Mouse (Mus musculus) CH12.LX (cell line): ENCODE measurements at regions not wholly inside any gene's neighbourhood (a gene's known extent, or its start where the extent isn't known, plus 50 kb on each side); places are given as distances from the start of the nearest gene placed in this dataset.

Experiments used
- DNase-seq: peaks from one replicate; pipeline ENCODE4 v3.0.0-alpha.2; 2013; ENCODE audit errors: extremely low read depth
- H3K27ac ChIP-seq: 2 replicates; pipeline ENCODE4 v1.5.1; 2012; ENCODE audit warnings: low read depth, mild to moderate bottlenecking, control low read depth, moderate library complexity; ENCODE audit not compliant: insufficient read depth
- H3K27me3 ChIP-seq: replicated peaks from 2 replicates; pipeline ENCODE3; 2012; ENCODE audit warnings: inconsistent platforms
- H3K36me3 ChIP-seq, 2 experiments: replicated peaks in 1 of 2; 2 replicates each; pipeline versions ENCODE3 to v1.6.1; 2012; ENCODE audit warnings: inconsistent platforms in 1 of 2, low read length in 1 of 2, mild to moderate bottlenecking in 1 of 2, mixed read lengths in 1 of 2, moderate library complexity in 1 of 2; ENCODE audit not compliant: control insufficient read depth in 1 of 2, insufficient read depth in 1 of 2
- H3K4me1 ChIP-seq, 2 experiments: 2 replicates each; pipeline ENCODE4 v1.6.1; 2012; ENCODE audit warnings: inconsistent platforms in 1 of 2, moderate library complexity in 1 of 2; ENCODE audit not compliant: insufficient read depth in 2 of 2, control insufficient read depth in 1 of 2
- H3K4me2 ChIP-seq: 2 replicates; pipeline ENCODE4 v1.6.1; 2012; ENCODE audit warnings: low read depth, mild to moderate bottlenecking, control low read depth; ENCODE audit not compliant: poor library complexity, insufficient read depth, severe bottlenecking
- H3K4me3 ChIP-seq, 3 experiments: fragments of 150-350 bp in 1 of 3; sonication (generic) in 1 of 3; replicated peaks in 1 of 3; 2 replicates each; pipeline versions ENCODE3 to v1.5.1; 2011 to 2012; ENCODE audit warnings: low read depth in 2 of 3, low read length in 2 of 3, mild to moderate bottlenecking in 2 of 3, moderate library complexity in 2 of 3, control low read depth in 1 of 3, improper control_type of control experiment in 1 of 3, inconsistent platforms in 1 of 3, mixed read lengths in 1 of 3; ENCODE audit not compliant: poor library complexity in 1 of 3
- H3K79me2 ChIP-seq: replicated peaks from 2 replicates; pipeline ENCODE4 v1.6.1; 2012; ENCODE audit warnings: mild to moderate bottlenecking, moderate library complexity; ENCODE audit not compliant: control insufficient read depth, poor library complexity, insufficient read depth, severe bottlenecking; ENCODE audit errors: extremely low read depth
- H3K9ac ChIP-seq: 2 replicates; pipeline ENCODE4 v1.6.1; 2012; ENCODE audit warnings: low read depth, mild to moderate bottlenecking, control low read depth, moderate library complexity; ENCODE audit not compliant: insufficient read depth
- H3K9me3 ChIP-seq: replicated peaks from 2 replicates; pipeline ENCODE3; 2012; ENCODE audit warnings: low read length, inconsistent platforms, mixed read lengths
- BHLHE40 ChIP-seq: IDR thresholded peaks from 2 replicates; pipeline ENCODE4 v1.6.1; 2011; ENCODE audit warnings: mild to moderate bottlenecking, low read depth, low read length, improper control_type of control experiment
- CHD1 ChIP-seq: IDR thresholded peaks from 2 replicates; pipeline ENCODE4 v1.6.1; 2012; ENCODE audit warnings: low read depth, low read length, improper control_type of control experiment, inconsistent platforms
- CHD2 ChIP-seq: IDR thresholded peaks from 2 replicates; pipeline ENCODE4 v1.6.1; 2011; ENCODE audit warnings: low read length, improper control_type of control experiment
- EP300 ChIP-seq: IDR thresholded peaks from 2 replicates; pipeline ENCODE4 v1.6.1; 2011; ENCODE audit warnings: low read length, improper control_type of control experiment
- GABPA ChIP-seq: IDR thresholded peaks from 2 replicates; pipeline ENCODE4 v1.6.1; 2012; ENCODE audit warnings: low read depth, low read length, improper control_type of control experiment, inconsistent platforms; ENCODE audit not compliant: insufficient replicate concordance
- IRF4 ChIP-seq: IDR thresholded peaks from 2 replicates; pipeline ENCODE4 v1.6.1; 2014; ENCODE audit warnings: low read depth, mild to moderate bottlenecking, inconsistent platforms, low read length, improper control_type of control experiment
- JUN ChIP-seq: IDR thresholded peaks from 2 replicates; pipeline ENCODE4 v1.6.1; 2011; ENCODE audit warnings: low read depth, mild to moderate bottlenecking, low read length, improper control_type of control experiment, moderate library complexity; ENCODE audit not compliant: insufficient read depth
- MAX ChIP-seq: IDR thresholded peaks from 2 replicates; pipeline ENCODE4 v1.6.1; 2011; ENCODE audit warnings: low read length, improper control_type of control experiment
- MAZ ChIP-seq: IDR thresholded peaks from 2 replicates; pipeline ENCODE4 v1.6.1; 2012; ENCODE audit warnings: low read depth, mild to moderate bottlenecking, inconsistent platforms, low read length, improper control_type of control experiment, moderate library complexity
- NRF1 ChIP-seq: IDR thresholded peaks from 2 replicates; pipeline ENCODE4 v1.6.1; 2014; ENCODE audit warnings: low read depth, mild to moderate bottlenecking, inconsistent platforms, low read length, improper control_type of control experiment, moderate library complexity
- TBP ChIP-seq: conservative IDR thresholded peaks from 2 replicates; pipeline ENCODE4 v1.6.1; 2011; ENCODE audit warnings: low read depth, low read length, improper control_type of control experiment
- USF2 ChIP-seq: conservative IDR thresholded peaks from 2 replicates; pipeline ENCODE4 v1.6.1; 2011; ENCODE audit warnings: low read depth, low read length, improper control_type of control experiment
- ZC3H11A ChIP-seq: IDR thresholded peaks from 2 replicates; pipeline ENCODE4 v1.6.1; 2012; ENCODE audit warnings: low read depth, mild to moderate bottlenecking, inconsistent platforms, low read length, improper control_type of control experiment
- ZNF384 ChIP-seq: IDR thresholded peaks from 2 replicates; pipeline ENCODE4 v1.6.1; 2012; ENCODE audit warnings: low read depth, low read length, improper control_type of control experiment, inconsistent platforms
- dilution Hi-C: fragments of 300-500 bp; cut with MboI; formaldehyde crosslinking; loops from 2 replicates; pipeline ENCODE4 v1.14.3; 2020; ENCODE audit warnings: low sequenced_read_pairs; ENCODE audit not compliant: extremely low pct_unique_long_range_greater_than_20kb, extremely low pct_ligation_motif_present
- in situ Hi-C: fragments of 300-500 bp; cut with MboI; formaldehyde crosslinking; loops from 3 replicates; pipeline ENCODE4 v1.14.3; 2019; ENCODE audit warnings: low sequenced_read_pairs, low pct_ligation_motif_present, low pct_unique_long_range_greater_than_20kb, mixed read lengths

DNA sequence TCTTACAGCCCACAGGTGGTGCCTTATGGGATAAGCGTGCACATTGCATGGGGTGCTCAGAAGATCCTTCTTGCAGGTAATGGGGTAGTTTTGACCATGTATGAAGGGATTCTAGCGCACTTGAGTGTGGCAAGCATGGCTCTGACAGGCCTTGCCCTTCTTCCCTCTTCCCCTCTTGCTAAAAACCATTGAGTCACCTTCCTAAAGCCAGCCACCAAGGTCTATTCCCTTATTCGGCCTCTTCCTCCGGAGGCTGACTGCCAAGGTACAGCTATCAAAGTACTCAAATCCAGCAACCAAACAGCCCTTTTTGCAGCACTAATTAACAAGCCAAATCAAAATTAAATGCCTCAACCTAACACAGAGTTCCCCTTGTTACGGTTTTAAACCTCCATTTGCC lies 95.6 kb downstream of the Tbx19 start:
- in situ Hi-C loops, result no loop called here
- no peak overlapping the region for H3K4me2 ChIP-seq
- no peak overlapping the region for H3K9ac ChIP-seq
- no peaks in the 10 kb centered on the region for H3K27me3 ChIP-seq
- TF ChIP-seq ZNF384, result no peak
- no peak for TF ChIP-seq BHLHE40
- peaks cover 0 to 16% of the 10 kb centered on the region in 2 experiments; a peak in 2 of 4 replicates for H3K4me1 ChIP-seq
- dilution Hi-C loops, result no loop called here
- no peak for DNase-seq
- no peak overlapping the region for H3K4me3 ChIP-seq
- no peaks in the 10 kb centered on the region for H3K36me3 ChIP-seq
- H3K9me3 ChIP-seq, result no peaks in the 10 kb centered on the region
- no peaks in the 10 kb centered on the region for H3K79me2 ChIP-seq
- H3K27ac ChIP-seq, result no peak overlapping the region

DNA sequence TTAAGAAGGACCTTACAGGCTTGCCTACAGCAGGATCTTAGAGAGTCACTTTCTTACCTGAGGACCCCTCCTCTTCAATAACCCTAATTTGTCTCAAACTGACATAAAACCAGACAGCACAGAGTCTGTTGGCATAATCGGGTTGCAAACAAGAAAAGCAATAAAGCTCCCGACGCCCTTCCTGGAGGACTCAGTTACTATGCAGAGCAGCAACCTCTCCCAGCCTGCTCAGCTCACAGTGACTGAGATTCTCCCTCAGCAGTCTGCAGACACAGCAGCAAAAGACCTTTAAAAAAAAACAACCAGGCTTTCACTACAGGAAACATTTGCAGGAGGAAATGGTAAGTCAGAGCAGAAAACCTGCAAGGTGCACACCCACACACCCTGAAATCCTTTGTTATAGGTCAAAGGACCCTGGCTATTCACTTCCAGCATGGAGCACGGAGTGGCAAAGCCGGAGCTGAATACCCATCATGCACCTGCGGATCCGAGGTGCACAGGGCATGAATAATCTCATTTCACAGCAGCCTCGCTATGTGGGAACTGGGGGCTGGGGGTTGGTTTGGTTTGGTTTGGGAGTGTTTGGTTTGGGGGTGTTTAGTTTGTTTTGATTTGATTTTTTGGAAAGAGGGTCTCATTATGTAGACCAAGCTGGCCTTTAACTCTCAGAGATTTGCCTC lies 97.6 kb downstream of the Tbx19 start:
- no peaks in the 10 kb centered on the region for H3K9me3 ChIP-seq
- in situ Hi-C loops, result no loop called here
- no peaks in the 10 kb centered on the region for H3K27me3 ChIP-seq
- H3K79me2 ChIP-seq, result no peaks in the 10 kb centered on the region
- no peak overlapping the region for H3K9ac ChIP-seq
- no peak for DNase-seq
- H3K36me3 ChIP-seq, result no peaks in the 10 kb centered on the region
- no peak overlapping the region for H3K4me3 ChIP-seq
- H3K4me2 ChIP-seq, result no peak overlapping the region
- no peak for TF ChIP-seq NRF1
- TF ChIP-seq EP300, result no peak
- no peak for TF ChIP-seq MAX
- no peak for TF ChIP-seq CHD2
- no peak for TF ChIP-seq IRF4
- no peak for TF ChIP-seq JUN
- no peak for TF ChIP-seq ZNF384
- no peak for TF ChIP-seq MAZ
- no peak for TF ChIP-seq GABPA
- TF ChIP-seq CHD1, result no peak
- no peak for TF ChIP-seq ZC3H11A
- TF ChIP-seq USF2, result no peak
- no peak for TF ChIP-seq TBP
- peaks cover 0 to 8% of the 10 kb centered on the region in 2 experiments; a peak in 2 of 4 replicates for H3K4me1 ChIP-seq
- dilution Hi-C loops, result no loop called here
- H3K27ac ChIP-seq, result no peak overlapping the region
